Mouse (Mus musculus) activated CD4-positive, CD25-positive, alpha-beta regulatory T cell (primary cell): ENCODE data around the gene Snx15. TPM values are rescaled to one million over a fixed set of nuclear protein-coding genes. Genes with fewer than 3 reads are reported as not detected.

Source experiments
- polyA plus RNA-seq, 2 experiments: library from polyadenylated mRNA; unstranded; fragments of 100-300 nt; shearing (Covaris generic); gene quantifications; one replicate each; pipeline ENCODE4 v1.2.1; 2017

Gene Snx15
- polyA plus RNA-seq, result 10 to 100 TPM; 30.2 to 35.6 TPM

GRCm38 (mm10) chr19:6127760-6128341 lies at the start of gene Snx15:
Gene Snx15 (minus strand): TSS chr19:6128304.

GRCm38 (mm10) chr19:6141394-6141749 lies 13.3 kb upstream of the Snx15 start, which contains the start of gene Arl2:
Gene Arl2 (minus strand): TSS chr19:6141548.

GRCm38 (mm10) chr19:6140678-6141393 lies 12.7 kb upstream of the Snx15 start, which contains the start of gene Batf2:
Gene Batf2 (plus strand): TSS chr19:6140983.

DNA sequence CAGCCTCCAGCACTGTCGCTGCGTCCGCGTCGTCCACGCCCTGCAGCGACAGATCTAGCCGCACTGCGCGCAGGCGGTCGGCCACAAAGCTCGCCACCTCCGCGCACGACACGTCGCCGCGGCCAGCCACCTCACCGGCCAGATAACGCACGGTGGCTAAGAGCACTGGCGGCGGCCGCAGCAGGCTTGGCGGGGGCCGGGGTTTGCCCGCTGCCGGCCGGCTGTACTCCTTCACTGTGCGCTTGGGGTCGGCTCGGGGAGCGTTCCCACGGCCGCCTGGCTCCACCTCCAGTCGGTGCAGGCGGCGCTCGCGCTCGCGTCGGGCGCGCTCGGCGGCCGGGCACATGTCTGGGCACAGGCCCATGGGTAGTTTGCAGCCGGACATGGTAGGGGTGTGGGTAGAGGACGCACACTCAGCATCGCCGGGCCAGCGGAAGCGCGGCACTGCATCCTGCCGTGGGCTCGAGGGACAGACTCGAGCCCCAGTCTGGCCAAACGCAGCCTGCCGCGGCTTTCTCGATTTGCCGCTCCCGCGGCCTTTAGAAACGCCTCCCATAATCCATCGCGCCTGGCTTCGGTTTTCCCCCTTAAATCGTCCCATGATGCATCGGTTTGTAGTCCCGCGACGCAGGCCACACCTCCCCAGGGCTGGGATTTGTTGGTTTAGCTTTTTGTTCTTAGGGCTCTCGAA lies 10.0 kb downstream of the Snx15 start, which contains the start of gene Sac3d1:
Sac3d1 (minus strand) TSS at position 665 of the 691 bp plus-strand sequence.

GRCm38 (mm10) chr19:6105586-6105985 lies 22.5 kb downstream of the Snx15 start, which contains the start of gene Naaladl1:
Gene Naaladl1 (plus strand): TSS chr19:6105782.

DNA sequence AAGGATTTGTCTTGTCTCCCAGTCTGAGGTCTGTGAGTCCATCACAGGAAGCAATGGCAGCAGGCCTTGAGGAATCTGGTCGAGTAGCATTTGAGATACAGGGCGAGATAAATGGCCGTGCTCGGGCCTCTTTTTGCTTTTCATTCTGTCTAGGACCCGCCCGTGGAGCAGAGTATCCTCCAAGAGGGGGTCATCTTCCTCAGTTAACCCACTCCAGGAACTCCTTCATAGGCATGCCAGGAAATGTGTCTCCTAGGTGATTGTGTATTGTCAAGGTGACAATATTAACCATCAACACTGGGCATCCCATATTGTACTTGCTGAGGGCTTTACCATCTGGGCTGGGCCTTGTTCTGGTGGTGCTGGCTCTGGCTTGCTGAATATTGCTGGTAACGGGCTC lies 34.0 kb downstream of the Snx15 start, which contains the start of gene AC131692.1:
AC131692.1 (plus strand) TSS at position 301 of the 400 bp plus-strand sequence.

GRCm38 (mm10) chr19:6084478-6085248 lies 43.4 kb downstream of the Snx15 start, which contains the start of the genes Zfpl1 and Cdca5:
Gene Zfpl1 (minus strand): TSS chr19:6084956.
Gene Cdca5 (plus strand): TSS chr19:6084983.

DNA sequence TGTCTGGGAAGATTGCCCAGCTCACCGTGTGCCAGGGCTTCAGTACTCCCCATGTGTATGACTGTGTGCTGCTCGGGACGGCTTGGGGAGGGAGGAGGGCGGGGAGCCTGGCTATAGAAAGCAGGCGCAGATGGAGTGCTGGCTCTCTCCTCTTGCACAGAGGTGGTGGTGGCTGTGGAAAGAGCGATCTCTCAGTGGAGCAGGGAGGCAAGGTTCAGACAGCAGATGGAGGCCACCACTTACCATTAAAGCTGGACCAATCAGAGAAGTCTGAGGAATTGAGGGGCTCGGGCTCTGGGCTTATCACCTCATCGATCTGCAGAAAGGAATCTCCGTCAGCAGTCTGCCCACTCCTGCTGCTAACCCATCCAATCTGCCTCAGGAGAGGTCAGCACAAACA lies 45.9 kb downstream of the Snx15 start, which contains the start of gene Gm28374:
Gm28374 (minus strand) TSS at position 101 of the 400 bp plus-strand sequence.

GRCm38 (mm10) chr19:6079983-6080480 lies 48.1 kb downstream of the Snx15 start, which contains the start of gene Tmem262:
Gene Tmem262 (plus strand): TSS chr19:6080033.

GRCm38 (mm10) chr19:6076564-6077393 lies 51.3 kb downstream of the Snx15 start, which contains the start of gene Vps51:
Gene Vps51 (minus strand): TSS chr19:6077231.

Other genes starting within 250 kb of the Snx15 start
- 1 to 10 TPM in 1 of 2 experiments, under 1 TPM in 1; 0.20 to 1.5 TPM for gene Tigd3, start 234.2 kb downstream of the Snx15 start, polyA plus RNA-seq
- gene Dpf2, start 215.3 kb downstream of the Snx15 start, polyA plus RNA-seq, result 100 to 1,000 TPM; 135 to 158 TPM
- under 1 TPM; 0.06 to 0.79 TPM for gene Cdc42ep2, start 203.5 kb downstream of the Snx15 start, polyA plus RNA-seq
- gene Pola2, start 164.1 kb downstream of the Snx15 start, polyA plus RNA-seq, result 10 to 100 TPM; 47.2 to 52.6 TPM
- under 1 TPM in 1 of 2 experiments, not detected in 1; 0.12 TPM for gene Slc22a20, start 142.2 kb downstream of the Snx15 start, polyA plus RNA-seq
- 10 to 100 TPM; 64.7 to 92.5 TPM for gene Capn1, start 112.4 kb downstream of the Snx15 start, polyA plus RNA-seq
- 10 to 100 TPM; 32.0 to 43.8 TPM for gene Syvn1, start 81.7 kb downstream of the Snx15 start, polyA plus RNA-seq
- 10 to 100 TPM; 45.2 to 50.7 TPM for gene Mrpl49, start 70.5 kb downstream of the Snx15 start, polyA plus RNA-seq
- gene Fau, start 70.5 kb downstream of the Snx15 start, polyA plus RNA-seq, result 1,000 to 10,000 TPM in 1 of 2 experiments, 100 to 1,000 TPM in 1; 813 to 1,285 TPM
- 10 to 100 TPM; 32.8 to 52.1 TPM for gene Znhit2, start 67.1 kb downstream of the Snx15 start, polyA plus RNA-seq
- 10 to 100 TPM; 11.1 to 11.2 TPM for gene Tm7sf2, start 59.9 kb downstream of the Snx15 start, polyA plus RNA-seq
- 10 to 100 TPM; 70.2 to 73.2 TPM for gene Vps51, start 51.1 kb downstream of the Snx15 start, polyA plus RNA-seq
- gene Tmem262, start 48.3 kb downstream of the Snx15 start, polyA plus RNA-seq, result under 1 TPM; 0.31 to 0.42 TPM
- gene Gm28374, start 46.0 kb downstream of the Snx15 start, polyA plus RNA-seq, result 1 to 10 TPM in 1 of 2 experiments, under 1 TPM in 1; 0.45 to 1.5 TPM
- 10 to 100 TPM; 44.0 to 47.3 TPM for gene Zfpl1, start 43.3 kb downstream of the Snx15 start, polyA plus RNA-seq
- 10 to 100 TPM in 1 of 2 experiments, 1 to 10 TPM in 1; 9.4 to 10.0 TPM for gene Cdca5, start 43.3 kb downstream of the Snx15 start, polyA plus RNA-seq
- not detected for gene AC131692.1, start 33.9 kb downstream of the Snx15 start, polyA plus RNA-seq
- under 1 TPM in 1 of 2 experiments, not detected in 1; 0.18 TPM for gene Naaladl1, start 22.5 kb downstream of the Snx15 start, polyA plus RNA-seq
- gene Sac3d1, start 9.7 kb downstream of the Snx15 start, polyA plus RNA-seq, result 10 to 100 TPM; 13.8 to 33.6 TPM
- gene Batf2, start 12.7 kb upstream of the Snx15 start, polyA plus RNA-seq, result under 1 TPM in 1 of 2 experiments, not detected in 1; 0.75 TPM
- gene Arl2, start 13.2 kb upstream of the Snx15 start, polyA plus RNA-seq, result 10 to 100 TPM; 14.8 to 26.8 TPM
- not detected for gene Majin, start 56.1 kb upstream of the Snx15 start, polyA plus RNA-seq
- not detected for gene Gpha2, start 98.1 kb upstream of the Snx15 start, polyA plus RNA-seq
- gene Ppp2r5b, start 107.6 kb upstream of the Snx15 start, polyA plus RNA-seq, result 10 to 100 TPM; 11.2 to 16.8 TPM
- gene Atg2a, start 113.4 kb upstream of the Snx15 start, polyA plus RNA-seq, result 10 to 100 TPM; 13.3 to 32.4 TPM
- gene Ehd1, start 148.4 kb upstream of the Snx15 start, polyA plus RNA-seq, result 10 to 100 TPM; 34.9 to 43.9 TPM
- under 1 TPM; 0.20 to 0.64 TPM for gene Cdc42bpg, start 178.2 kb upstream of the Snx15 start, polyA plus RNA-seq
- 10 to 100 TPM; 33.5 to 46.0 TPM for gene Men1, start 206.7 kb upstream of the Snx15 start, polyA plus RNA-seq
- 100 to 1,000 TPM; 151 to 161 TPM for gene Map4k2, start 212.8 kb upstream of the Snx15 start, polyA plus RNA-seq
- 100 to 1,000 TPM; 191 to 248 TPM for gene Sf1, start 235.4 kb upstream of the Snx15 start, polyA plus RNA-seq